Mouse (Mus musculus) G1E (cell line): ENCODE results near the gene H13.

ENCODE experiments used
- CTCF ChIP-seq: IDR thresholded peaks from 2 replicates; pipeline ENCODE4 v1.5.1; 2012; ENCODE audit warnings: low read depth, low read length, inconsistent platforms, mixed read lengths
- GATA1 ChIP-seq: IDR thresholded peaks from 2 replicates; pipeline ENCODE4 v1.6.1; 2012; ENCODE audit warnings: borderline replicate concordance, low read length, inconsistent platforms, mixed read lengths
- GATA2 ChIP-seq: IDR thresholded peaks from 2 replicates; pipeline ENCODE4 v1.6.1; 2012; ENCODE audit warnings: low read depth, low read length, inconsistent platforms, borderline replicate concordance
- POLR2AphosphoS5 ChIP-seq: IDR thresholded peaks from 2 replicates; pipeline ENCODE4 v1.6.1; 2012; ENCODE audit warnings: low read depth, low read length, inconsistent platforms; ENCODE audit not compliant: insufficient replicate concordance
- TAL1 ChIP-seq: conservative IDR thresholded peaks from 2 replicates; pipeline ENCODE4 v1.6.1; 2012; ENCODE audit warnings: low read depth, low read length, inconsistent platforms, mixed read lengths

- TF ChIP-seq CTCF (no peak), GATA1 (no peak), TAL1 (no peak), GATA2 (no peak), POLR2AphosphoS5 (no peak)
Observed at GRCm38 (mm10) chr2:152639406-152640113, 29.7 kb upstream of the H13 start.
